Mouse (Mus musculus) liver, embryonic 15.5 days (tissue): ENCODE measurements around the gene Gtf2a1. TPM values are rescaled to one million over a fixed set of nuclear protein-coding genes. Genes with fewer than 3 reads are reported as not detected.

Experiments
- ATAC-seq: fragments of 200-750 bp; cut with Nextera tagmentation; 2 replicates; pipeline ENCODE4 v1.8.0; 2017; ENCODE audit warnings: moderate number of reproducible peaks, mild to moderate bottlenecking, moderate library complexity; ENCODE audit not compliant: insufficient read depth
- H3K27ac ChIP-seq: fragments of 300-500 bp; sonication (generic); replicated peaks from 2 replicates; pipeline ENCODE4 v1.5.1; 2015; ENCODE audit warnings: mild to moderate bottlenecking, inconsistent platforms
- H3K27me3 ChIP-seq: fragments of 300-500 bp; sonication (generic); 2 replicates; pipeline ENCODE4 v1.6.1; 2015; ENCODE audit warnings: mild to moderate bottlenecking, inconsistent platforms
- H3K36me3 ChIP-seq: fragments of 300-500 bp; sonication (generic); replicated peaks from 2 replicates; pipeline ENCODE4 v1.6.1; 2015; ENCODE audit warnings: moderate library complexity, mild to moderate bottlenecking, inconsistent platforms
- H3K4me1 ChIP-seq: fragments of 300-500 bp; sonication (generic); replicated peaks from 2 replicates; pipeline ENCODE4 v1.6.1; 2015; ENCODE audit warnings: inconsistent platforms
- H3K4me2 ChIP-seq: fragments of 300-500 bp; sonication (generic); 2 replicates; pipeline ENCODE4 v1.6.1; 2015; ENCODE audit warnings: moderate library complexity, mild to moderate bottlenecking, inconsistent platforms
- H3K4me3 ChIP-seq: fragments of 300-500 bp; sonication (generic); replicated peaks from 2 replicates; pipeline ENCODE4 v1.5.1; 2015; ENCODE audit warnings: mild to moderate bottlenecking, inconsistent platforms
- H3K9ac ChIP-seq: fragments of 300-500 bp; sonication (generic); 2 replicates; pipeline ENCODE4 v1.6.1; 2015; ENCODE audit warnings: moderate library complexity, mild to moderate bottlenecking, inconsistent platforms
- H3K9me3 ChIP-seq: fragments of 300-500 bp; sonication (generic); replicated peaks from 2 replicates; pipeline ENCODE4 v1.6.1; 2016; ENCODE audit warnings: inconsistent platforms
- WGBS: fragments of 180-500 bp; shearing (Covaris S2); methylation state at CpG from one replicate; pipeline ENCODE4 v1.1.7; 2015; ENCODE audit warnings: mixed read lengths; ENCODE audit not compliant: insufficient replicate concordance; 5-methylcytosine and 5-hydroxymethylcytosine counted together
- polyA plus RNA-seq: library from polyadenylated mRNA; unstranded; fragments of >200 nt; fragmentation: Nextera tagmentation; extraction: Ambion mirVana; gene quantifications from 2 replicates; pipeline ENCODE4 v1.2.1, GENCODE M21; 2015

Gene Gtf2a1
- polyA plus RNA-seq, 1 experiment from 2014 or later = 16.1 TPM

GRCm38 (mm10) chr12:91523626-91524025 lies 66.7 kb downstream of the Gtf2a1 start:
- Histone ChIP-seq H3K9me3 (no peaks in the 10 kb centered on the region), H3K4me3 (no peak overlapping the region), H3K4me1 (no peaks in the 10 kb centered on the region), H3K9ac (no peak overlapping the region), H3K27me3 (no peaks in the 10 kb centered on the region), H3K27ac (no peak overlapping the region), H3K4me2 (no peak overlapping the region), H3K36me3 (no peaks in the 10 kb centered on the region)
- ATAC-seq = no peak
- 34% methylated on average over 3 of the region's 3 CpGs for WGBS

DNA sequence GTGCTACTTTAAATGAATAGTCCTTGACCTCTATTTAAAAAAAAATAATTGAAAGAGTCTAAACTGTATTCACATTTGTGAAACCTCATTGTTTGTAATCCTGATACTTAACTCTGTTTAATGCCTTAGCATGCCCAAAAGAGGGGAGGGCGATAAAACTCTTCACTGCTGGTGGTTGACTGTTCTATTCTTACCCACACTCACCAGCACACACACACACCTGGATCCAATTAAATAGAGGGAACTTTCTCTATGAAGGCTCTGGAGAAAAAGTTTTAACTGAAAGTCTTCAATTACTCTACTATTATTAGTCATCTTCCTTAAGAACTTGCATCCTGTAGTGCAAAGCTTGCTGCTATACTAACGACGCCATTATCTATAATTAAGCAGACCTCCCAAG lies 72.5 kb downstream of the Gtf2a1 start:
- H3K4me1 ChIP-seq = no peaks in the 10 kb centered on the region
- no peaks in the 10 kb centered on the region for H3K36me3 ChIP-seq
- H3K4me2 ChIP-seq = no peak overlapping the region
- H3K27ac ChIP-seq = no peak overlapping the region
- no peak for ATAC-seq
- no peaks in the 10 kb centered on the region for H3K27me3 ChIP-seq
- no peaks in the 10 kb centered on the region for H3K9me3 ChIP-seq
- 75% methylated on average over 3 of the region's 3 CpGs for WGBS
- H3K4me3 ChIP-seq = no peak overlapping the region
- H3K9ac ChIP-seq = no peak overlapping the region

DNA sequence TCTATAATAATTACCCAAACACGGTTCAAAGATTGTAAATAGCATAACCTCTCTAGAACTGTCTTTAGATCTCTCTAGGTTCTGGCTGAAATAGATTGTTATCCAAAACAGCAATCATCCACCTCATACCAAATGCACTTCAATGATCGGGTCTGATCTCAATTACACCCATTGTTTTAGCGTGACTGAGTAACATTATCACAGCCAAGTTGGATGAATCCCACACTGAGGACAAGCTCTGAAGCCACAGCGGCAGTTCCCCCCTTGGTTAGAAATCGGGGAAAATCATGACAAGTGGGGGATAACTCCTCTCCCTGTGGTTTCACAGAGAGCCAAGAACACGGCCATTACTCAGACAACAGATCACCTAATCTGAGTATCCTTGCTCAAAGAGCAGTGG lies 76.3 kb downstream of the Gtf2a1 start:
- H3K4me3 ChIP-seq = no peak overlapping the region
- no peak overlapping the region for H3K9ac ChIP-seq
- no peaks in the 10 kb centered on the region for H3K36me3 ChIP-seq
- 61% methylated on average over 6 of the region's 6 CpGs for WGBS
- ATAC-seq = no peak
- H3K4me1 ChIP-seq = no peaks in the 10 kb centered on the region
- no peaks in the 10 kb centered on the region for H3K27me3 ChIP-seq
- no peak overlapping the region for H3K27ac ChIP-seq
- H3K4me2 ChIP-seq = no peak overlapping the region
- no peaks in the 10 kb centered on the region for H3K9me3 ChIP-seq

- Histone ChIP-seq H3K9ac (no peak overlapping the region), H3K27me3 (no peaks in the 10 kb centered on the region), H3K4me3 (no peak overlapping the region), H3K4me1 (no peaks in the 10 kb centered on the region), H3K27ac (no peak overlapping the region), H3K9me3 (no peaks in the 10 kb centered on the region), H3K4me2 (no peak overlapping the region), H3K36me3 (no peaks in the 10 kb centered on the region)
- ATAC-seq = no peak
- 47% methylated on average over 3 of the region's 3 CpGs for WGBS
Measured at GRCm38 (mm10) chr12:91511766-91512165, 78.5 kb downstream of the Gtf2a1 start.

Other genes with a start within 250 kb of the Gtf2a1 start
- 8.6 and 10.2 TPM in 2 replicates for gene Cep128, start 206.1 kb downstream of the Gtf2a1 start, polyA plus RNA-seq
- 0.07 and 0.09 TPM in 2 replicates for gene Tshr, start 205.9 kb downstream of the Gtf2a1 start, polyA plus RNA-seq
- gene Ston2, start 197.9 kb upstream of the Gtf2a1 start, polyA plus RNA-seq = 13.6 and 14.5 TPM in 2 replicates